Comparison of ENCODE assay signal across 18 mouse cellular contexts in genomic region chr5:100607868-100608267, GRCm38 (mm10). TPM values are rescaled to one million over a fixed set of nuclear protein-coding genes. Genes with fewer than 3 reads are reported as not detected.
DNase-seq lines count a peak whose midpoint lies in the region; ATAC-seq and TF ChIP-seq lines count a peak whose summit lies in the region.
"Had no signal": no experiment of that assay in that cellular context is flagged by ENCODE, and none has a peak within 500 bp of the region (broad histone marks: within the 10 kb centered on the region; RNA-seq: fewer than 3 reads in every experiment).

No protein-coding gene starts in this region.

- peak; percentile 63 for DNase-seq in 3T3-L1 (ENCODE audit: low read depth, low spot score)
- DNase-seq in CH12.LX (ENCODE audit: extremely low read depth), result no peak
- no peak for DNase-seq in intestine, embryonic 14.5 days (ENCODE audit: low spot score)
- no peak for DNase-seq in Muller cell, postnatal 12 days (ENCODE audit: inconsistent ontology term)
- DNase-seq in thymus, postnatal 10 days (ENCODE audit: low spot score in 2 of 2), result no peak
- DNase-seq in layer of hippocampus, adult 2 months (ENCODE audit: low spot score in 2 of 2), result no peak
- no peak for DNase-seq in left cerebral cortex, postnatal 14 days (ENCODE audit: low spot score in 2 of 2)
- DNase-seq: adrenal gland, adult 8-10 months; cerebellum, adult 9-11 months; kidney, postnatal 14 days; layer of hippocampus, postnatal 36 days; retina, postnatal 1 day; thymus, postnatal 25 days had no signal

- in situ Hi-C loops in CH12.LX (cut with MboI; ENCODE audit: low pct_ligation_motif_present, low pct_unique_long_range_greater_than_20kb, low sequenced_read_pairs), result no loop called here

- no peaks in the 10 kb centered on the region for H3K36me3 ChIP-seq in CH12.LX (replicated peaks in 1 of 2; ENCODE audit: control insufficient read depth in 1 of 2, insufficient read depth in 1 of 2, low read length in 1 of 2)
- no peaks in the 10 kb centered on the region for H3K36me3 ChIP-seq in intestine, embryonic 14.5 days (ENCODE audit: control insufficient read depth, insufficient read depth, low read length)
- H3K36me3 ChIP-seq in megakaryocyte, embryonic 14.5 days (replicated peaks; ENCODE audit: low read length), result no peaks in the 10 kb centered on the region
- H3K36me3 ChIP-seq: limb, embryonic 12.5 days; midbrain, embryonic 15.5 days; neural tube, embryonic 13.5 days had no signal

- no peak for TF ChIP-seq RAD21 in CH12.LX (IDR thresholded peaks at IDR 0.05; ENCODE audit: low read depth, low read length)

- ATAC-seq in intestine, embryonic 14.5 days (replicated peaks; ENCODE audit: low FRiP score, low TSS enrichment, low read depth), result no peak
- ATAC-seq: hindbrain, embryonic 16.5 days; midbrain, embryonic 15.5 days had no signal

- no peaks in the 10 kb centered on the region for H3K27me3 ChIP-seq in CH12.LX (replicated peaks)
- no peaks in the 10 kb centered on the region for H3K27me3 ChIP-seq in intestine, embryonic 14.5 days (replicated peaks; ENCODE audit: control insufficient read depth, insufficient read depth, low read length)
- H3K27me3 ChIP-seq in megakaryocyte, embryonic 14.5 days (replicated peaks), result no peaks in the 10 kb centered on the region
- H3K27me3 ChIP-seq: limb, embryonic 12.5 days; midbrain, embryonic 15.5 days; neural tube, embryonic 13.5 days had no signal

- H3K9me3 ChIP-seq in CH12.LX (replicated peaks; ENCODE audit: low read length), result no peaks in the 10 kb centered on the region
- no peaks in the 10 kb centered on the region for H3K9me3 ChIP-seq in intestine, embryonic 14.5 days (ENCODE audit: control insufficient read depth, low read length)
- H3K9me3 ChIP-seq in megakaryocyte, embryonic 14.5 days, result no peaks in the 10 kb centered on the region
- H3K9me3 ChIP-seq: limb, embryonic 12.5 days; midbrain, embryonic 15.5 days; neural tube, embryonic 13.5 days had no signal

- no peak overlapping the region for H3K4me3 ChIP-seq in CH12.LX (replicated peaks in 1 of 3; ENCODE audit: low read depth in 2 of 3, low read length in 2 of 3, poor library complexity in 1 of 3)
- no peak overlapping the region for H3K4me3 ChIP-seq in intestine, embryonic 14.5 days (ENCODE audit: low read depth, low read length)
- peak overlapping the region; percentile 75 for H3K4me3 ChIP-seq in megakaryocyte, embryonic 14.5 days (replicated peaks)
- H3K4me3 ChIP-seq in layer of hippocampus, adult 2 months, result no peak overlapping the region
- H3K4me3 ChIP-seq: limb, embryonic 12.5 days; midbrain, embryonic 15.5 days; neural tube, embryonic 13.5 days had no signal

- no peak for TF ChIP-seq EP300 in CH12.LX (IDR thresholded peaks at IDR 0.05; ENCODE audit: low read length)

- H3K79me2 ChIP-seq in CH12.LX (replicated peaks; ENCODE audit: control insufficient read depth, extremely low read depth, insufficient read depth, poor library complexity, severe bottlenecking), result no peaks in the 10 kb centered on the region

- TF ChIP-seq POLR2A in CH12.LX (IDR thresholded peaks at IDR 0.05; ENCODE audit: low read depth, low read length), result no peak

- peak overlapping the region; percentile 32; the same call in 1 of the 2 replicates for H3K4me2 ChIP-seq in CH12.LX (ENCODE audit: insufficient read depth, low read depth, poor library complexity, severe bottlenecking)
- no peak overlapping the region for H3K4me2 ChIP-seq in intestine, embryonic 14.5 days (ENCODE audit: low read length)
- H3K4me2 ChIP-seq: limb, embryonic 12.5 days; midbrain, embryonic 15.5 days; neural tube, embryonic 13.5 days had no signal

- peak overlapping the region; percentile 2; the same call in 1 of the 2 replicates for H3K27ac ChIP-seq in CH12.LX (ENCODE audit: insufficient read depth, low read depth)
- peak overlapping the region; percentile 91 for H3K27ac ChIP-seq in intestine, embryonic 14.5 days (ENCODE audit: low read depth)
- H3K27ac ChIP-seq in layer of hippocampus, adult 2 months, result no peak overlapping the region
- H3K27ac ChIP-seq: limb, embryonic 12.5 days; midbrain, embryonic 15.5 days; neural tube, embryonic 13.5 days had no signal

- H3K4me1 ChIP-seq in CH12.LX (ENCODE audit: control insufficient read depth in 1 of 2, insufficient read depth in 2 of 2), result peaks cover 5 to 17% of the 10 kb centered on the region in 2 experiments; a peak in 2 of 4 replicates
- H3K4me1 ChIP-seq in intestine, embryonic 14.5 days (replicated peaks; ENCODE audit: control insufficient read depth, insufficient read depth, low read length), result peaks cover 18% of the 10 kb centered on the region
- peaks cover 46% of the 10 kb centered on the region for H3K4me1 ChIP-seq in megakaryocyte, embryonic 14.5 days
- H3K4me1 ChIP-seq: midbrain, embryonic 15.5 days had no signal

- dilution Hi-C loops in CH12.LX (cut with MboI; ENCODE audit: extremely low pct_ligation_motif_present, extremely low pct_unique_long_range_greater_than_20kb, low sequenced_read_pairs), result no loop called here

- no peak for TF ChIP-seq CTCF in CH12.LX (conservative IDR thresholded peaks at IDR 0.05 in 1 of 2, IDR thresholded peaks at IDR 0.05 in 1 of 2; ENCODE audit: low read depth in 2 of 2, low read length in 2 of 2)
- no peak for TF ChIP-seq CTCF in layer of hippocampus, adult 2 months (conservative IDR thresholded peaks at IDR 0.05)

- intact Hi-C loops in left cerebral cortex, postnatal 14 days (cut with DNase I), result no loop called here

- WGBS in intestine, embryonic 14.5 days, result 90% methylated on average over 9 of the region's 9 CpGs

- peak overlapping the region; percentile 37; the same call in 1 of the 2 replicates for H3K9ac ChIP-seq in CH12.LX (ENCODE audit: insufficient read depth, low read depth)
- H3K9ac ChIP-seq in intestine, embryonic 14.5 days (ENCODE audit: low read length), result no peak overlapping the region
- H3K9ac ChIP-seq: limb, embryonic 12.5 days; midbrain, embryonic 15.5 days; neural tube, embryonic 13.5 days had no signal

TF ChIP-seq in CH12.LX, 34 proteins besides CTCF, POLR2A, EP300 and RAD21:
- no peak for TF ChIP-seq HCFC1 (IDR thresholded peaks at IDR 0.05; ENCODE audit: low read depth, low read length)
- no peak for TF ChIP-seq PAX5 (IDR thresholded peaks at IDR 0.05; ENCODE audit: low read length)
- TF ChIP-seq MAZ (IDR thresholded peaks at IDR 0.05; ENCODE audit: low read depth, low read length), result no peak
- no peak for TF ChIP-seq IRF4 (IDR thresholded peaks at IDR 0.05; ENCODE audit: low read depth, low read length)
- TF ChIP-seq ELF1 (IDR thresholded peaks at IDR 0.05; ENCODE audit: low read depth, low read length), result no peak
- no peak for TF ChIP-seq TCF12 (IDR thresholded peaks at IDR 0.05; ENCODE audit: low read depth, low read length)
- TF ChIP-seq RCOR1 (conservative IDR thresholded peaks at IDR 0.05; ENCODE audit: low read depth, low read length), result no peak
- no peak for TF ChIP-seq MAX (IDR thresholded peaks at IDR 0.05; ENCODE audit: low read length)
- TF ChIP-seq MEF2A (IDR thresholded peaks at IDR 0.05; ENCODE audit: borderline replicate concordance, low read depth, low read length), result no peak
- no peak for TF ChIP-seq E2F4 (IDR thresholded peaks at IDR 0.05; ENCODE audit: insufficient replicate concordance, low read depth, low read length)
- TF ChIP-seq NELFE (IDR thresholded peaks at IDR 0.05; ENCODE audit: low read depth, low read length), result no peak

RNA-seq across cellular contexts. Expression of gene Plac8, which starts 35.8 kb away (rescaled TPM):
- total RNA-seq in CH12.LX (2012; rRNA removed) (64.3 and 99.9 TPM in 2 replicates), CH12.LX (2014; rRNA removed) (235 and 258 TPM in 2 replicates)
- 151 and 161 TPM in 2 replicates for polyA plus RNA-seq in CH12.LX (2012; ENCODE audit: insufficient read length, low read depth)
- 256 and 280 TPM in 2 replicates for polyA plus RNA-seq in intestine, embryonic 14.5 days (2014; fragmentation: Nextera tagmentation; extraction: Ambion mirVana)
- polyA plus RNA-seq in megakaryocyte, embryonic 14.5 days (2012; ENCODE audit: insufficient read depth, low replicate concordance), result 6.4 TPM in 1 of 2 replicates, not detected in the other
- total RNA-seq in layer of hippocampus, adult 2 months (2021), result not detected
- total RNA-seq in left cerebral cortex, postnatal 14 days (2021), result not detected
- total RNA-seq: layer of hippocampus, postnatal 36 days had no signal

Comparison
In these comparisons a context has a peak if more than half of its experiments do, and no peak if none do; other contexts are left out.
1. RNA of gene Plac8, which starts 35.8 kb away (total RNA-seq): 64.3 to 258 TPM in CH12.LX; not detected in left cerebral cortex, postnatal 14 days and not detected in layer of hippocampus, adult 2 months; every median in the first group is over 10 times any median in the second.